Mouse (Mus musculus) hindbrain, embryonic 10.5 days (tissue): ENCODE data around the gene Frem2. TPM values are rescaled to one million over a fixed set of nuclear protein-coding genes. Genes with fewer than 3 reads are reported as not detected.

Experiments
- DNase-seq: peaks from one replicate; pipeline ENCODE4 v3.0.0-alpha.2; 2017; ENCODE audit warnings: low spot score
- H3K27ac ChIP-seq: fragments of 300-500 bp; sonication (generic); 2 replicates; pipeline ENCODE4 v1.5.1; 2016; ENCODE audit warnings: mild to moderate bottlenecking, moderate library complexity
- H3K27me3 ChIP-seq: fragments of 300-500 bp; sonication (generic); 2 replicates; pipeline ENCODE4 v1.6.1; 2016; ENCODE audit warnings: mild to moderate bottlenecking; ENCODE audit not compliant: poor library complexity, insufficient read depth, severe bottlenecking
- H3K36me3 ChIP-seq: fragments of 300-500 bp; sonication (generic); 2 replicates; pipeline ENCODE4 v1.6.1; 2016; ENCODE audit warnings: mild to moderate bottlenecking, moderate library complexity
- H3K4me1 ChIP-seq: fragments of 300-500 bp; sonication (generic); replicated peaks from 2 replicates; pipeline ENCODE4 v1.6.1; 2016; ENCODE audit warnings: mild to moderate bottlenecking
- H3K4me3 ChIP-seq: fragments of 300-500 bp; sonication (generic); 2 replicates; pipeline ENCODE4 v1.5.1; 2016; ENCODE audit warnings: mild to moderate bottlenecking, moderate library complexity
- H3K9me3 ChIP-seq: fragments of 300-500 bp; sonication (generic); 2 replicates; pipeline ENCODE4 v1.6.1; 2016; ENCODE audit warnings: mild to moderate bottlenecking, moderate library complexity
- WGBS: fragments of 180-500 bp; shearing (Covaris S2); methylation state at CpG from one replicate; pipeline ENCODE4 v1.1.7; 2016; 5-methylcytosine and 5-hydroxymethylcytosine counted together
- polyA plus RNA-seq: library from polyadenylated mRNA; unstranded; fragments of >200 nt; fragmentation: Nextera tagmentation; extraction: Ambion mirVana; gene quantifications from 2 replicates; pipeline ENCODE4 v1.2.1, GENCODE M21; 2016

The Frem2 gene
- polyA plus RNA-seq, 1 experiment from 2014 or later = 3.5 TPM

DNA sequence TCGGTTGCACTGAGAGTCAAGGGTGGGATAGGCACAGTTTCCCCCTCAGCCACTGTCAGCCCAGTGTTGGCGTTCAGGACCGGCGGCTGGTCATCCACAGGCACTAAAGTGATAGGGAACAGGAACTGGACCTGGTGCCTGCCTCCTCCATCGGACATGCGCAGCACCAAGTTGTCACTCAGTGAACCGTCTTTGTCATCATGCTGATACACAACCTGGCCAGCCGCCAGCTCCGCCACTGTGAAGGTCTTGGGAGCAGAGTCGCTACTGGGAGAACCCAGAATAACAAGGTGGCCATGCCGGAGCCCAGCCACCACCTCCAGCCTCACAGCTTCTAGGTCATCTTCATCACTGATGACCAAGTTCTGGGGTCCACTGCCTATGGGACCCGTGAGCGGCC, 1.8 kb downstream of the Frem2 start:
- 86% methylated on average over 13 of the region's 13 CpGs for WGBS
- H3K27me3 ChIP-seq = peaks cover 36% of the 10 kb centered on the region
- DNase-seq = no peak

DNA sequence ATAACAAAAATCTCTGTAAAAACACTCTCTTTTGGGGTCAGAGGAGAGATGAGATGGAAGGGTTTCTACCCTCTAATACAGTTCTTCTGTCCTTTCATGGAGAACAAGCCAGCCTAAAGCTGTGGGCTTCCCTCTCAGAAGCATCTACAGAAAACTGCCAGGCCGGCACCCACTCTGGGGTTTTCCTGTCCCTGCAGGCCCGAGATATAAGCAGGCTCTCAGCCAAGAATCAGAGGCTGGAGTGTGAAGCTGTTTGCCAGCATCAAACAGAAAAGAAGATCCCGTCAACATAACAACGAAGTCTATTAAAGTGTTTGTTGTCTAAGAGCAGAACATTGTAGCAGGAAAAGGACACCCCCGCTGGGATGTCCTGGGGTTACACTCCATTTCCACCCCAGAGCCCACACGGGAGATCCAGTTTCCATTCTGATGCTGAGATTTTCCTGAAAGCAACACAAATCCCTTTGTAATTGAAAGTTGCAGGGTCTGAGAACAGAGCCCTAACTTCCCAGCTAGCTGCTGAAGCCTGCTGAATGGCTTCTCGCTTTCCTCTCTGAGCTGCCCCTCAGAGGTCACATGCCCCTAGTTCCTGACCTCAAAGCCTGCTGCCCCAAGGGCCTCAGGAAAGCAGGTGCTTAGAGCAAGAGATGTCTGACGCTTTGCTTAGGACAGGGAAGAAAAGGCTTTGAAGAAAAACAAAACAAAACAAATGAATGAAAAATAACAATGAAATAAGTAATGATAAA, 7.0 kb downstream of the Frem2 start:
- Histone ChIP-seq H3K9me3 (peaks cover 21% of the 10 kb centered on the region), H3K4me1 (peaks cover 22% of the 10 kb centered on the region), H3K27me3 (peaks cover 10% of the 10 kb centered on the region), H3K36me3 (peaks cover 36% of the 10 kb centered on the region), H3K27ac (peak overlapping the region; percentile 80), H3K4me3 (peak overlapping the region; percentile 14; the same call in 1 of the 2 replicates)
- WGBS = 2% methylated on average over 8 of the region's 8 CpGs
- DNase-seq = peak; percentile 60

More for the DNA sequence above, 1.8 kb downstream of the Frem2 start:
- Histone ChIP-seq H3K36me3 (peaks cover 40% of the 10 kb centered on the region), H3K27ac (no peak overlapping the region), H3K4me1 (peaks cover 34% of the 10 kb centered on the region), H3K9me3 (peaks cover 25% of the 10 kb centered on the region), H3K4me3 (peak overlapping the region; percentile 74; the same call in 1 of the 2 replicates)

GRCm38 (mm10) chr3:53649425-53649824, 7.7 kb downstream of the Frem2 start:
- Histone ChIP-seq H3K27ac (no peak overlapping the region), H3K27me3 (0 out of 2 replicates have a peak, but pooled peaks cover 3% of the 10 kb centered on the region), H3K4me1 (peaks cover 25% of the 10 kb centered on the region), H3K9me3 (peaks cover 13% of the 10 kb centered on the region), H3K4me3 (no peak overlapping the region), H3K36me3 (peaks cover 29% of the 10 kb centered on the region)
- WGBS = 43% methylated on average over 4 of the region's 4 CpGs
- DNase-seq = no peak

DNA sequence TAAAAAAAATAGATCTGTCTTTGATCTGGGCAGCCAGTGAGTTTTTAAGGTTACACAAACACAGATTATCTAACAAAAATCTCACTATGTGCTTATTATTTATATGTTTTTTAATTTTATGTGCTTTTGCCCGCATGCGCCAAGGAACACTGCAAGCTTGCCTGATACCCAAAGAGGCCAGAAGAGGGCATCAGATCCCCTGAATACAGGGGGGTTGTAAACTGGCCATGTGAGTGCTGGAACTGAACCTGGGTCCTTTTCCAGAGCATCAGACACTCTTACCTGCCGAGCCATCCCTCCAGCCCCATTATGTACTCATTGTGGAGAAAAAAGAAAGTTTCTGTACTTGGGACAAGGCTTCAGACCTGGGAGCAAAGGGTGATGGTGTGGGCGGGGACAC, 8.3 kb downstream of the Frem2 start:
- H3K4me1 ChIP-seq = peaks cover 25% of the 10 kb centered on the region
- 75% methylated on average over 4 of the region's 4 CpGs for WGBS

DNA sequence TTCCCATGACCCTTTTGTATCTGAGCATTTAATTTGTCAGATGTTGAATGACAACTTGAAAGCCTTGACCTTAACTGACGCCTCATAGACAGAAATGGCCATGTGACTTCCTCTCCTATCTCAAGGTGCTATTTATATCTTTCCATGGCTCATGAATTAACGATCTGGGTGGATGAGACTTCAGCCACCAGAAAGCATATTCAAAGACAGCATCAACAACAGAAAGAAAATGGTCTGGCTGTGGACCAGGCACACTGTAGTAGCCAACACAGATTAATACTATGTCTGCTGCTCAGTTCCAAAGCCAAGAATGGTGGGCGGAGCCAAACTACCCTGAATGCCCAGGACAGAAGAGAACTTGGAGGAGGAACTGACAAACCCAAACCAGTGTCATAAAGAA, 21.2 kb downstream of the Frem2 start:
- Histone ChIP-seq H3K27ac (no peak overlapping the region), H3K27me3 (no peaks in the 10 kb centered on the region), H3K36me3 (no peaks in the 10 kb centered on the region), H3K9me3 (no peaks in the 10 kb centered on the region), H3K4me3 (no peak overlapping the region), H3K4me1 (peaks cover 5% of the 10 kb centered on the region)
- WGBS = 83% methylated on average over 3 of the region's 3 CpGs
- no peak for DNase-seq

More for the DNA sequence above, 8.3 kb downstream of the Frem2 start:
- Histone ChIP-seq H3K27ac (no peak overlapping the region), H3K4me3 (no peak overlapping the region), H3K36me3 (peaks cover 23% of the 10 kb centered on the region), H3K9me3 (peaks cover 8% of the 10 kb centered on the region), H3K27me3 (no peaks in the 10 kb centered on the region)
- no peak for DNase-seq

DNA sequence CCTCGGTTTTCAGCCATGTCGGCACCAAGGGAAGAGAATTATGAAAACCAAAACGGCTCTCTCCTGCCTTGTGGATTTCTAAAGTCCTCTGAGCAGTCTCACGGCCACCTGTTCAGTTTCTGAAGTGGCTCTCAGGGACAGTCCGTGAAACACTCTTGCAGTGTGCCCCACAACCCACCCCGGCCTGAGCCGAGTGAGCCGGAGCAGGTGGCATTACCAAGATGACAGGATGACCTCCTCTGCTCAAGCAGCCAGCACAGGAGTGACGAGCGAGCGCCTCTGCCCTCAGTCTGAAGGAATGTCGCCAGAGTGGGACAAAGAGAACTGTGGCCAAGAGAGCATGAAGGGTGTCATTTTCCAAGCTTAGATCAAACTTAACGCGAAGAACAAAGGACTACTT, 26.0 kb downstream of the Frem2 start:
- no peak for DNase-seq
- Histone ChIP-seq H3K9me3 (no peaks in the 10 kb centered on the region), H3K4me1 (peaks cover 15% of the 10 kb centered on the region), H3K27me3 (no peaks in the 10 kb centered on the region), H3K4me3 (no peak overlapping the region), H3K27ac (peak overlapping the region; percentile 69; the same call in 1 of the 2 replicates), H3K36me3 (no peaks in the 10 kb centered on the region)
- WGBS = 59% methylated on average over 14 of the region's 14 CpGs

GRCm38 (mm10) chr3:53630630-53631029, 26.5 kb downstream of the Frem2 start:
- WGBS = 76% methylated on average over 4 of the region's 4 CpGs
- no peak for DNase-seq
- Histone ChIP-seq H3K4me1 (peaks cover 15% of the 10 kb centered on the region), H3K9me3 (no peaks in the 10 kb centered on the region), H3K4me3 (no peak overlapping the region), H3K27ac (no peak overlapping the region), H3K27me3 (no peaks in the 10 kb centered on the region), H3K36me3 (no peaks in the 10 kb centered on the region)

GRCm38 (mm10) chr3:53629966-53630365, 27.2 kb downstream of the Frem2 start:
- H3K27ac ChIP-seq = no peak overlapping the region
- WGBS = 92% methylated on average over 5 of the region's 5 CpGs
- no peaks in the 10 kb centered on the region for H3K27me3 ChIP-seq
- H3K4me3 ChIP-seq = no peak overlapping the region
- no peaks in the 10 kb centered on the region for H3K9me3 ChIP-seq
- peaks cover 15% of the 10 kb centered on the region for H3K4me1 ChIP-seq
- DNase-seq = no peak
- no peaks in the 10 kb centered on the region for H3K36me3 ChIP-seq

- H3K27me3 ChIP-seq = no peaks in the 10 kb centered on the region
- H3K36me3 ChIP-seq = no peaks in the 10 kb centered on the region
- H3K4me3 ChIP-seq = no peak overlapping the region
- 90% methylated on average over 8 of the region's 8 CpGs for WGBS
- H3K4me1 ChIP-seq = peaks cover 13% of the 10 kb centered on the region
- no peak overlapping the region for H3K27ac ChIP-seq
- DNase-seq = no peak
- H3K9me3 ChIP-seq = no peaks in the 10 kb centered on the region
These were observed 33.9 kb downstream of the Frem2 start for GRCm38 (mm10) chr3:53623222-53623621.

DNA sequence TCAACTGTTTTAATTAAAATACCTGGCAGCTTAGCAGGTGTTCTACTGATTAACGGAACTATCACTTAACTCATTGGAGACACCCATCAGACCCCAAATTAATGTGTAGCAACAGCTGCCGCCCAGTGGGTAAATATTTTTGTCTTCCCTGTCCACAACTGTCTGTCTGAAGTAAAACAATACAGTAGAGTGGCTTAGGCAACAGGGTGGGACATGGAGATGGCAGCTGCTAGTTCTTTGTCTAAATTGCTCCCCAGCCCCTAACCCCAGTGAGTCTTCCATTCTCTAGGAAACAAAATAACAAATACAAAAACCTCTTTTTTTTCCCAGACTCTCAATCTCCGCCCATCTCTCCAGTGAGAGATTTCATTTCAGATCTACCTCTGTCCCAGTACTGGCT, 36.2 kb downstream of the Frem2 start:
- 76% methylated on average over 3 of the region's 3 CpGs for WGBS
- no peak for DNase-seq
- no peak overlapping the region for H3K4me3 ChIP-seq
- H3K4me1 ChIP-seq = peaks cover 9% of the 10 kb centered on the region; the same call in 1 of the 2 replicates
- no peaks in the 10 kb centered on the region for H3K9me3 ChIP-seq
- no peak overlapping the region for H3K27ac ChIP-seq
- H3K27me3 ChIP-seq = no peaks in the 10 kb centered on the region
- no peaks in the 10 kb centered on the region for H3K36me3 ChIP-seq

- H3K27me3 ChIP-seq = no peaks in the 10 kb centered on the region
- 89% methylated on average over 8 of the region's 8 CpGs for WGBS
- peaks cover 9% of the 10 kb centered on the region; the same call in 1 of the 2 replicates for H3K4me1 ChIP-seq
- H3K4me3 ChIP-seq = no peak overlapping the region
- DNase-seq = no peak
- no peaks in the 10 kb centered on the region for H3K9me3 ChIP-seq
- no peaks in the 10 kb centered on the region for H3K36me3 ChIP-seq
- H3K27ac ChIP-seq = no peak overlapping the region
These were observed 36.8 kb downstream of the Frem2 start for GRCm38 (mm10) chr3:53620355-53620754.

DNA sequence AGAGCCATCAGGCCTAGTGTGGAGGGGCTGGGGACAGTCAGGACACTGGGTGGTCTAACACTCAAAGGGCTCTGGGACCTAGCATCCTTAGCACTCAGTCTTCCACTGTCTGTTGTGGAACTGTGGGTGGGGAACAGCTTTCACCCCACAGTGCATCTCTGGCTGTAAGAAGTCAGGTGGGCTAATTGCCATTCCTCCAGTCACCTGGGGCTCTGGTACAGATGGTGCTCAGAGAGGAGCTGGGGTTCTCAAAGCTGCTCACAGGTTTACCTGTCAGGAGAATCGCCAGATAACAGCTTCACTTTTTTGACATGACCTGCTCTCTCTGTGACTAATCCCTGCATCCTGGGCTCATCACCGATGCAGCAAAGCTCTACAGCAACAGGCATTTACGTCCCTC, 46.0 kb downstream of the Frem2 start:
- 87% methylated on average over 3 of the region's 3 CpGs for WGBS
- no peak for DNase-seq
- no peaks in the 10 kb centered on the region for H3K27me3 ChIP-seq

DNA sequence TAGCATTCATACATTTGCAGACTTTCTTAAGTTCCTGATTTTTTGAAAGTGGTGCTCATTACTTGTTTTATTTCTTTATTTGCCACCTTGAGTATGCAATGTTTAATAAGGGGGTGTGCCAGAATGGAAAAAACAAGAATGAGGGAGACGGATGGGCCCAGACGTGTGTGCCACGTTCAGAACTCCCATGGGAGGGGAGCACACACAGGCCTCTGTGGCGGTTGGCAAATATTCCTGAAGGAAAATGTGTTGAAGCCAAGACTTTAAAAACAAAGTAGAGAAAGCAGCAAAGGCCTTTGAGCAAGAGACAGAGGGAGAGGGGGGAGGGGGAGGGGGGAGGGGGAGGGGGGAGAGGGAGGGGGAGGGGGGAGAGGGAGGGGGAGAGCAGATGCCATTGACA, 47.3 kb downstream of the Frem2 start:
- Histone ChIP-seq H3K4me1 (no peaks in the 10 kb centered on the region), H3K27me3 (no peaks in the 10 kb centered on the region), H3K27ac (no peak overlapping the region), H3K9me3 (peaks cover 7% of the 10 kb centered on the region; the same call in 1 of the 2 replicates), H3K4me3 (no peak overlapping the region), H3K36me3 (no peaks in the 10 kb centered on the region)
- WGBS = 73% methylated on average over 4 of the region's 4 CpGs
- DNase-seq = no peak

More for the DNA sequence above, 46.0 kb downstream of the Frem2 start:
- no peaks in the 10 kb centered on the region for H3K9me3 ChIP-seq
- H3K4me1 ChIP-seq = no peaks in the 10 kb centered on the region
- no peaks in the 10 kb centered on the region for H3K36me3 ChIP-seq
- H3K27ac ChIP-seq = no peak overlapping the region
- no peak overlapping the region for H3K4me3 ChIP-seq
